Comparison of ENCODE assay signal across 8 mouse cellular contexts in genomic region chr8:84969241-84970134, GRCm38 (mm10). TPM values are rescaled to one million over a fixed set of nuclear protein-coding genes. Genes with fewer than 3 reads are reported as not detected.
DNase-seq lines count a peak whose midpoint lies in the region; ATAC-seq and TF ChIP-seq lines count a peak whose summit lies in the region.

TSS of gene Gm49661 (minus strand) at chr8:84969433.
TSS of gene Prdx2 (plus strand) at chr8:84969587.
TSS of gene Rnaseh2a (minus strand) at chr8:84969767.

- peak; percentile 69 to 78 for DNase-seq in left cerebral cortex, adult 18-20 months (ENCODE audit: low spot score in 2 of 2)
- no peak for DNase-seq in left cerebral cortex, adult 11 months (ENCODE audit: low spot score)
- peak; percentile 79 for DNase-seq in gastrocnemius, postnatal 14 days
- DNase-seq in hindbrain, postnatal 0 days (ENCODE audit: low spot score) = peak; percentile 91
- peak; percentile 62 to 84 for DNase-seq in left cerebral cortex, postnatal 10 days (ENCODE audit: extremely low spot score in 1 of 2, low spot score in 2 of 2)
- peak; percentile 80 for DNase-seq in right cerebral cortex, postnatal 4 days

- H3K9me3 ChIP-seq in hindbrain, postnatal 0 days (ENCODE audit: low read length) = no peaks in the 10 kb centered on the region

- H3K4me3 ChIP-seq in hindbrain, postnatal 0 days (ENCODE audit: low read length) = peak within 1 kb of the TSS; percentile 73

- WGBS in hindbrain, postnatal 0 days = under 1% methylated on average over 54 of the region's 56 CpGs

- H3K27ac ChIP-seq in hindbrain, postnatal 0 days = peak within 1 kb of the TSS; percentile 91

- ATAC-seq in common myeloid progenitor, adult 5-6 weeks (replicated peaks; ENCODE audit: low read depth, poor library complexity, severe bottlenecking) = peak; percentile 34
- peak; percentile 79 for ATAC-seq in hindbrain, postnatal 0 days
- peak; percentile 56 for ATAC-seq in megakaryocyte, adult 5-6 weeks (ENCODE audit: poor library complexity, severe bottlenecking)

- H3K27me3 ChIP-seq in hindbrain, postnatal 0 days (ENCODE audit: insufficient read depth, low read length) = no peaks in the 10 kb centered on the region

- peak within 1 kb of the TSS; percentile 88 for H3K4me2 ChIP-seq in hindbrain, postnatal 0 days (ENCODE audit: low read depth, low read length)

- intact Hi-C loops in gastrocnemius, postnatal 14 days (cut with DNase I; ENCODE audit: low total_unique reads) = no loop called here
- intact Hi-C loops in left cerebral cortex, postnatal 10 days (cut with DNase I) = loop anchor here (5.0 kb wide), 1 partner anchor 63 kb away; no protein-coding TSS in a partner anchor

- no peak for TF ChIP-seq CTCF in hindbrain, postnatal 0 days (IDR thresholded peaks at IDR 0.05; ENCODE audit: low read depth)

- H3K36me3 ChIP-seq in hindbrain, postnatal 0 days (ENCODE audit: insufficient read depth, low read length) = peaks cover 18% of the 10 kb centered on the region; the same call in 1 of the 2 replicates

- H3K9ac ChIP-seq in hindbrain, postnatal 0 days (replicated peaks; ENCODE audit: low read length) = peak within 1 kb of the TSS; percentile 88

- peaks cover 17% of the 10 kb centered on the region for H3K4me1 ChIP-seq in hindbrain, postnatal 0 days (ENCODE audit: insufficient read depth, low read length)

RNA-seq across cellular contexts. Expression of gene Gm49661, which starts in this region (rescaled TPM):
- not detected for total RNA-seq in left cerebral cortex, adult 18-20 months (2021)
- not detected in 2 replicates for total RNA-seq in common myeloid progenitor, adult 5-6 weeks (2017)
- not detected for total RNA-seq in gastrocnemius, postnatal 14 days (2021)
- not detected in 2 replicates for total RNA-seq in hindbrain, postnatal 0 days (2014; rRNA removed)
- polyA plus RNA-seq in hindbrain, postnatal 0 days (2015; fragmentation: Nextera tagmentation; extraction: Ambion mirVana) = not detected in 2 replicates
- not detected for total RNA-seq in left cerebral cortex, postnatal 10 days (2021)
- 3.2 TPM in 1 of 2 replicates, not detected in the other for total RNA-seq in megakaryocyte, adult 5-6 weeks (2015)
- total RNA-seq in megakaryocyte, adult 5-6 weeks (2017) = not detected in 2 replicates

RNA-seq across cellular contexts. Expression of gene Prdx2, which starts in this region (rescaled TPM):
- 100 to 1,000 TPM; 338 to 344 TPM for total RNA-seq in left cerebral cortex, adult 18-20 months (2021)
- 631 and 634 TPM in 2 replicates for total RNA-seq in common myeloid progenitor, adult 5-6 weeks (2017)
- 100 to 1,000 TPM; 224 to 248 TPM for total RNA-seq in gastrocnemius, postnatal 14 days (2021)
- 688 and 763 TPM in 2 replicates for total RNA-seq in hindbrain, postnatal 0 days (2014; rRNA removed)
- polyA plus RNA-seq in hindbrain, postnatal 0 days (2015; fragmentation: Nextera tagmentation; extraction: Ambion mirVana) = 925 and 937 TPM in 2 replicates
- total RNA-seq in left cerebral cortex, postnatal 10 days (2021) = 100 to 1,000 TPM; 507 to 518 TPM
- total RNA-seq in megakaryocyte, adult 5-6 weeks (2015) = 180 and 184 TPM in 2 replicates
- total RNA-seq in megakaryocyte, adult 5-6 weeks (2017) = 230 and 256 TPM in 2 replicates

RNA-seq across cellular contexts. Expression of gene Rnaseh2a, which starts in this region (rescaled TPM):
- total RNA-seq in left cerebral cortex, adult 18-20 months (2021) = 10 to 100 TPM; 45.8 to 59.8 TPM
- 95.8 and 148 TPM in 2 replicates for total RNA-seq in common myeloid progenitor, adult 5-6 weeks (2017)
- 10 to 100 TPM; 22.6 to 28.4 TPM for total RNA-seq in gastrocnemius, postnatal 14 days (2021)
- 37.3 and 45.9 TPM in 2 replicates for total RNA-seq in hindbrain, postnatal 0 days (2014; rRNA removed)
- polyA plus RNA-seq in hindbrain, postnatal 0 days (2015; fragmentation: Nextera tagmentation; extraction: Ambion mirVana) = 59.0 and 59.7 TPM in 2 replicates
- 10 to 100 TPM; 41.0 to 44.2 TPM for total RNA-seq in left cerebral cortex, postnatal 10 days (2021)
- 56.8 and 75.8 TPM in 2 replicates for total RNA-seq in megakaryocyte, adult 5-6 weeks (2015)
- 41.1 and 49.0 TPM in 2 replicates for total RNA-seq in megakaryocyte, adult 5-6 weeks (2017)
